Mouse (Mus musculus): ENCODE results near the gene Cachd1. TPM values are rescaled to one million over a fixed set of nuclear protein-coding genes. Genes with fewer than 3 reads are reported as not detected.

Gene Cachd1
- total RNA-seq, 2 experiments from 2014 or later, result 3.2 to 4.1 TPM

DNA sequence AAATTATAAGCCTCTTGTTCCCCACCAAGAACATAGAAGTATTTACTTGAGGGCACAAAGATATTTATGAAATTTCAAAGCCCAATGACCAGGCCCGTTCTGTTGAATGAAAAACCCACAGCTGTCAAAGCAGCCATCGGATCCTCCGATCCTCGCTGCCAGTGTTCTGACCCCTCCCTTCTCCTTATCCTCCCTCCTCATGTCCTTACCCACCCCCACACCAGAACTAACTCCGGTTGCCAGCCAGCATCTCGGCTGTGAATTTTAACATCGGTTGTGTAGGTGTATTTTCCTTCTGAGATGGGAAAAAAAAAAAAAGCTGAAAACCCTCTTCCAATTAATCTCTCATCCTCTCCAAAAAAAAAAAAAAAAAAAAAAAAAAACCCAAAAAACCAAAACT is 260.7 kb downstream of the Cachd1 start:
- DNase-seq (ENCODE audit: low spot score), result no peak

DNA sequence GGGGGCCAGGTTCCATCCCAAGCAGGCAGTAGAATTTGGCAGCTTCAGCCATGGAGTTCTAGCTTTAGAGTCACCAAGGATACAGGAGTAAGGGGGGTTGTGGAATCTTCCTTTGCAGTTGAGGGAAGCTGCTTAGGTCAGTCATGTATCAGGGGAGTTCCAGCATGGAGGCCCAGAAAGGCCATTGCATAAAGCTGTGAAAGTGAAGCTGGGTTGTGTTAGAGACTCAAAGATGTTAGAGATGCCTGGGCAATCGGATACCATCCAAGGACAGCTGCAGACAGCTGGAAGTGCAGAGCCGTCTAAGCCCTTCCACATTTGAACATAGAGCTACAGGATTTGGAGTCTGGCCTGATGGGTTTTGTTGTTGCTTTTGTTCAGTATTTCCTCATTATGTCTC is 267.2 kb downstream of the Cachd1 start:
- no peak for DNase-seq (ENCODE audit: low spot score)

- DNase-seq (ENCODE audit: low spot score), result no peak
Observed at GRCm38 (mm10) chr4:101044149-101044548, 267.7 kb downstream of the Cachd1 start.

GRCm38 (mm10) chr4:101046576-101046975 is 270.1 kb downstream of the Cachd1 start:
- DNase-seq (ENCODE audit: low spot score), result no peak

DNA sequence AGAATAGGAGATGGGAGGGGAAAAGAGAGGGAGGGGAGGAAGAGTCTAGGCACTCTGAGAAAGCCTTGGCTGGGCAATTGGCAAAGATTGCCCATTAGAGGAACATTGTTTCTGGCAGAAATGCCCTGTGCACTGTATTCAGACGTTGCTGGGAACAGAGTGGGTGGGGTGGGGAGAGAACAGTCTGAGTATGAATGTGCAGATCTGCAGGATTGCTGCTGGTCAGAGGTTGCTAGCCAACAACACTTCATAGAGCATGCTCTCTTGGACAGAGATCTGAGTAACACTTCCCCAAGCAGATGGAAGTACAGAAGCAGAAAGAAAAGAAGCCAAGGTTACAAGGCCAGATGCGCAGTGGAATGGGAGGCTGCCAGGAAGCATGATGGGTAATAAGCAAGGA is 285.7 kb downstream of the Cachd1 start:
- DNase-seq (ENCODE audit: low spot score), result peak; percentile 8

GRCm38 (mm10) chr4:101066401-101066800 is 289.9 kb downstream of the Cachd1 start:
- DNase-seq (ENCODE audit: low spot score), result no peak

DNA sequence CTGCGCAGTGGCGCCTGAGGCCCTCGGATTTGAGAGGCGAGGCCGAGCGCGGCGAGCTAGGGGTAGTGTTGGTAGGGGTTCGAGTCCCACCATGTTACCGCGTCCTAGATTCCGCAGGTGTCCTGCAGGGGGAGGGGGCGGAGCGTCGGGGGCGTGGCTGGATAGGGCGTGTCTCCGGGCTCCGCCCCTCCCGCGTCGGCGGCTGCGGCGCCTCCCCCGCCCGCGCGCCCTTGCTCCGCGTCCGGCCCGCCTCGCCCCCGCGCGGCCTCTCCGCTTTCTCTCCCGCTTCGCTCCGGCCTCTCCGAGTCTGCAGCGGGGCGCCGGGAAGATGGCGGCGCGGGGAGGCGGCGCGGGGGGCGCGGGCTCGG is 292.3 kb downstream of the Cachd1 start, which contains the start of gene Raver2:
Raver2 (plus strand) TSS at position 198 of the 368 bp plus-strand sequence.
- DNase-seq (ENCODE audit: low spot score), result peak; percentile 10

GRCm38 (mm10) chr4:101069154-101069971 is 292.9 kb downstream of the Cachd1 start:
- no peak for DNase-seq (ENCODE audit: low spot score)

DNA sequence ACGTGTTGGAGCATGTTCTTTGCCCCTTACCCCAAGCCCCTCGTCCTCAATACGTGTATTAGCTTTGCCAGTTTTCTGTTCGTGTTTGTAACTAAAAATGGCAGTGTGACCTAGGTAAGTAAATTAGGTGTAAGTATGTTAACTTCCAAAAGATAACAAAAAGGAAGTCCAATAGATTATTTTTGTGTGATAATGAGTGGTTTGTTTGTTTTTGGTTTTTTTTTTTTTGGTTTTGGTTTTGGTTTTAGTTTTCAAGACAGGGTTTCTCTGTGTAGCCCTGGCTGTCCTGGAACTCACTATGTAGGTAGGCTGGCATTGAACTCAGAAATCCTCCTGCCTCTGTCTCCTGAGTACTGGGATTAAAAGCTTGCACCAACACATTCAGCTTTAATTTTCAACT is 295.1 kb downstream of the Cachd1 start:
- DNase-seq (ENCODE audit: low spot score), result no peak

GRCm38 (mm10) chr4:101076425-101076824 is 299.9 kb downstream of the Cachd1 start:
- DNase-seq (ENCODE audit: low spot score), result no peak

Other genes starting within 250 kb of the Cachd1 start
- not detected for gene Gm10577, start 244.0 kb downstream of the Cachd1 start, total RNA-seq (2021)